Mouse (Mus musculus) T-helper 17 cell (primary cell): ENCODE data around the gene Angptl7.

ENCODE experiments used
- in situ Hi-C, 2 experiments: fragments of 300-600 bp; cut with MboI, MseI; formaldehyde crosslinking; loops; 1 replicate in 1 of 2; 2 replicates in 1 of 2; pipeline ENCODE4 v1.15.1; 2025; ENCODE audit warnings: high pct_unique_total_duplicates in 2 of 2

Angptl7 gene

DNA sequence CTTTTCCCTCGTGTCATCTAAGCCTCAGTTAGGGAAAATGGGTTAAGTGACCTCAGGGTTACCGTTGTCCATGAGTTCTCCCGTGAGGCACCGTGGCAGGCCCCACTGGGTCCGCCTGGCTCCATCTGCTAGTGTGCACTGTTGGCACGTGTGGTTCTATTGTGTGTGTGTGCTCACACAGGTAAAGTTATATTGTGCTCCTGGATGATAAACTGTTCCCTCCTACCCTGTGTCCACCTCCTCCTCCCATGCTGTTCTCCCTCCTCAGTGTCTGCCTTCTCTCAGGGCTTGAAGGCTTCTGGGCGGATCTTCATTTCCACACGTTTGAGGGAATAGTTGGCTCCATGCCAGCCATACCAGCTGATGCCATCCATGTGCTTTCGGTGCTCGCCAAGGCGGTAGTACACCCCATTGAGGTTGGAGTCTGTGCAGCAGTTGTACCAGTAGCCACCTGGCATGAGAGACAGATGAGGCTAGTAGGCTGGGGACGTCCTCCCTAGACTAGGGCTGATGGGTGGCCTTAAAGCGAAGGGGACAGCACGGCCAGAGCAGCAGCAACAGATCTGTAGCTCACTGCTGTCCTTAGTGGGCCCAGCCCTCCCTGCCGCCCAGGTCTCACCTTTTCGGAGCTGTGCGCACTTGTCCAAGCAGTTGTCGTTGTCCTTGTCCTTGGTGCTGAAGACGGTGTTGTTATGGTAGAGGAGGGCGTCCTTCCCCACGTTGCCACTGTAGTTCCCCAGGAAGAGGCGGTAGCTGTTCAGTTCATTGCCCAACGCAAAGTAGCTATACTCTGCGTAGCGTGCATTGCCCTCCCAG lies 4.2 kb downstream of the Angptl7 start:
- in situ Hi-C loops: no loop called here

- in situ Hi-C loops: no loop called here
These were observed 5.1 kb downstream of the Angptl7 start for GRCm38 (mm10) chr4:148495160-148495559.

DNA sequence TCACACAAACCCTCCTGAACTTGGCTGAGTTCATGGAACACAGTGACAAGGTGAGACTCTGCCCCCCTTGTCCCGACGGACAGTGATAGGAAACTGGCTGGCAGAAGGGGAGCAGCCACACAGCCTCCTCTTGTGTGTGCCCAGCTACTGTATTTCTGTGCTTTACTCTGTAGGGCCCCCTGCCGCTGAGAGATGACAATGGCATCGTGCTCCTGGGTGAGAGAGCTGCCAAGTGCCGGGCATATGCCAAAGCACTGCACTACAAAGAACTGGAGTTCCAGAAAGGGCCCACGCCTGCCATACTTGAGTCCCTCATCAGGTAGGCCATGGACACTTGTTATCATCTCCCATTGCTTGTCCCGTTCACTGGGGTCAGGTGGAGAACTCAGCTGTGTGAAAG lies 8.8 kb downstream of the Angptl7 start:
- in situ Hi-C loops: no loop called here

- in situ Hi-C loops: no loop called here
These were observed 9.8 kb downstream of the Angptl7 start for GRCm38 (mm10) chr4:148490502-148490901.

- in situ Hi-C loops: no loop called here
These were observed 12.4 kb downstream of the Angptl7 start for GRCm38 (mm10) chr4:148487841-148488240.

GRCm38 (mm10) chr4:148484511-148484910 lies 15.7 kb downstream of the Angptl7 start:
- in situ Hi-C loops: no loop called here

DNA sequence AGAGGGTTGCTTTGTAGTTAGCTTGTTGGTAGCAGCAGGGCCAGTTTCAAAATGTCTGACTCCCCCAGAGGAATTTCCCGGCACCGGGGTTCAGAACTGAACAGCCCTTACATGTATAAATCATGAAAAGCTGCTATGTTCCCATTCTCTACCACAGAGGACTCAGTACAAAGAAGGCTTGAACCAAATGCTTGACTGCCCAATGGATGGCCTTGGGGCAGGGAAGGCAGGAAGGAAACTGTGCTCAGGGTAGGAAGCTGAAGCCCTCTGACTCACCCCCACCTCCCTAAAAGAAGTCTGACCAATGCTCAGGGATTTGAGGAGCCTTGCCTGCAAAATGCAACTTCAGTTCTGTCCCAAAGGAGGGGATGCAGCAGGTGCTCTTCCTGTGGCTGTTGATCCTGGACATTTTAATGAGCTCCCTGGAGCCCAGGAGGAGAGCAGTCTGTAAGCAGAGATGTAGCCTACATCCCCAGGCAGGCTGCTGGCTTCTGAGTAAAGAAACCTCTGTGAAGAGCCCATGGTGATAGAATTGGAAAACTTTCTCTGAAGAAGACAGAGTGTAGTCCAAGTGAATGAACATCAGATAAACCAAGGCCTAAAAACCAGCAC lies 18.6 kb downstream of the Angptl7 start:
- in situ Hi-C loops: no loop called here

- in situ Hi-C loops: no loop called here
These were observed 20.0 kb downstream of the Angptl7 start for GRCm38 (mm10) chr4:148480245-148480644.

DNA sequence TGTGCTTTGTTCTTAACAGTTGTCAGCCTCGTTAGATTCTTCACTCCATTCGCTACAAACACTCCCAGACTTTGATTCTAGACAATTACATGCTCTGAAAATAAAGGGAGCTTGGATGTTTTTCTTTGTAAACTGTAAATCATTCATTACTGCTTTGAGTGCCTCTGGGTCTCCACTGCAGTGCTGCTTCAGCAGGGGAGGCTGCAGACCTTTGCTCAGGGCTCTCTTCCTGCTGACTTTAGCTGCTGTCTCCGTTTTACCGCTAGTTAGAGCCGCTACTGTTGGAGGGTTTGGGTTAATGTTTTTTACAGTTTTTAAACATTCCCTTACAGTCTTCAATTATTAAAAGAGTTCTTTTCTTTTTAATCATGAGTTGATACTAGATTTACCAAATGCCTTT lies 26.8 kb downstream of the Angptl7 start:
- in situ Hi-C loops: no loop called here

DNA sequence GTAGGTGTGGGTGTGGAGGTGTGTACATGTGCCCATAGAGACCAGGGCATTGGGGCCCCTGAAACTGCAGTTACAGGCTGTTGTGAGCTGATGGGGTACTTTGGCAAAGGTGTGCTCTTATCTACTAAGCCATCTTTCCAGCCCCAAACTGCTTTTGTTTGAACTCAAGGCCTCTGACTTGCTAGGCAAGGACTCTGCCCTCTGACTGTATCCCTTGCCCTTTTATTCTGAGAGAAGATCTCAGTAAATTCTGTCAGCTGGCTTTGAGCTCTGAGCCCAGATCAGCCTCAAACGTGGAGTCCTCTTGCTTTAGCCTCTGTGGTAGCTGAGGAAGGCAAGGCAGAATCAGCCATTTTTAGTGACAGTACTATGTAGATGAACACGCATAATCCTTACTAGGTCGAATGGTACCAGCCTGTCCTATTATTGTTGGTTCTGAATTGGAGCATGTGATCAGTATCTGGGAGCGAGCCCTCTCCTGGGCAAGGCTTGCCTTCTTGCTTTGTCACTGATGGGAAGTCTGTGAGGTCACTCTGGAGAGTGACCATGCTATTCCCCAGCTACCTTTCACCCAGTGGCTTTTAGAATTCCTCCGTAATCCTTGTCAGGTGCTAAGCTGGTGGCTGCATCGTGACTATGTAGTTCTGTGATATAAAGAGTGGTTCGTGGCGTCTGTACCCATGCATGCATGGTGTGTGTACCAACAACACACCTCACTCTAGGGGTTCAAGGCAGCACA lies 27.7 kb downstream of the Angptl7 start:
- in situ Hi-C loops: no loop called here

GRCm38 (mm10) chr4:148471363-148471806 lies 28.9 kb downstream of the Angptl7 start:
- in situ Hi-C loops: no loop called here

DNA sequence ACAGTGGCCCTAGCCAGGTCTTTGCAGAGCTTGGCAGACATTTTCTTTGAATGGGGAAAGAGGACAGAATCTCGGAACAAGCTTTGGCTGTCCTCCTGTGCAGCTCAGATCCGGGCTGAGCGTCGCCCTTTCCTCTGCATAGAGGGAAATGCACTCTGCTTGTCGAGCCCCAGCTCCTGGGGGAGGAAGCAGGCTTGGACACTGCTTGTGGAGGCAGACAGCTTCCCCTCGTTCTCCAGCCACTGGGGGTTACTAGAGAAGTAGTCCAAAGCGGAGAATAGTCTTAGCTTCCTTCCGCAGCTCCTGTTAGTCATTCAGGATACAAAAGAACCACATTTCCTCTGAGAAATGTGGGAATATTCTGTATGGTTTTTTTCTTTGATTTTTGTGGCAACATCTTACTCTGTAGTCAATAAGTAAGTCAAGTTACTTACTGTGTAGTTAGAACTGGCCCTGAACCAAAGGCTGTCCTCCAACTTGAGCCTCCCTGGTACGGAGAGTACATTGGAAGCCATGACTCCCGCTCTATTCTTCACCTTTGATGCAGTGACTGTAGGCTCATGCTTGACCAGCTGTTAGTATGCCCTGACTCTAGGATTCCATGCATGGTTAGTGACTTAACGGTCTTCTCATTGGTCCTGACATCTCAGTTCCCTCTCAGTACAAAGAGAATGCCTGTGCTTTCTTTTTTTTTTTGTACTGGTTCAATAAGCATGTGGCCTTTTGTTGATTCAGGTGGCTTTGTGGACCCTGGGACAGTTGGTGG lies 30.6 kb downstream of the Angptl7 start:
- in situ Hi-C loops: no loop called here

DNA sequence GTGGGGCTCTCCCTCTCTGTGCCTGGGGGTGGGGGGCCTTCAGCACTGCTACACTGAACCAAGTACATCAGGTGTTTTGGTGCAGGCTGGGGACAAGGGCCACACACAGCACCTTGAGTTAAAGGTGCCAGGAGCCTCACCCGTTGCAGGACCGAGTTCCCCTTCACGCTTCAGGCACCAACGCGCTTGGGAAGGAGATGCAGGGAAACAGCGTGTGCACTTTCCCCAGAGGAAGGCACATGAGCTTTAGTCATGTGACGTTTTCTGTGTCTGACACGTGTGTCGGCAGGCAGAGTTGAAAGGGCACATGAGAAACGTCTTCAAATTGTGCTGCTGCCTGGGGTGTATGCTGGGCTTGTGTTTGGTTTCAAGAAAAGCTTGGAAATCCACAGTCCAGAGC lies 31.9 kb downstream of the Angptl7 start:
- in situ Hi-C loops: no loop called here

GRCm38 (mm10) chr4:148466511-148467079 lies 33.7 kb downstream of the Angptl7 start:
- in situ Hi-C loops: no loop called here

- in situ Hi-C loops: no loop called here
These were observed 35.4 kb downstream of the Angptl7 start for GRCm38 (mm10) chr4:148464869-148465268.

GRCm38 (mm10) chr4:148464301-148464700 lies 36.0 kb downstream of the Angptl7 start:
- in situ Hi-C loops: no loop called here

GRCm38 (mm10) chr4:148463208-148463960 lies 36.9 kb downstream of the Angptl7 start:
- in situ Hi-C loops: no loop called here

DNA sequence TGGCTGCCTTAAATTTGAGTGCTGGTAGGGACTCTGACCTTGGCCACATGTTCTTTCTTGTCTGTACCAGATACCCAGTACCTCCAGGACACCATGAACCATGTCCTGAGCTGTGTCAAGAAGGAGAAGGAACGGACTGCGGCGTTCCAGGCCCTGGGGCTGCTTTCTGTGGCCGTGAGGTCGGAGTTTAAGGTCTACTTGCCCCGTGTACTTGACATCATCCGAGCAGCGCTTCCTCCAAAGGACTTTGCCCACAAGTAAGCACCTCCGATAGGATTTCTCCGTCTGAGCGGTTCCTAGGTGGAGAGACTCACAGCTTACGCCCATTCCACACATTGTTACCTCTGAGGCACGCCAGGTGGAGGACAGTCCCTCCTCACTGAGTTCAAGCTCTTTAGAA lies 37.5 kb downstream of the Angptl7 start:
- in situ Hi-C loops: no loop called here

DNA sequence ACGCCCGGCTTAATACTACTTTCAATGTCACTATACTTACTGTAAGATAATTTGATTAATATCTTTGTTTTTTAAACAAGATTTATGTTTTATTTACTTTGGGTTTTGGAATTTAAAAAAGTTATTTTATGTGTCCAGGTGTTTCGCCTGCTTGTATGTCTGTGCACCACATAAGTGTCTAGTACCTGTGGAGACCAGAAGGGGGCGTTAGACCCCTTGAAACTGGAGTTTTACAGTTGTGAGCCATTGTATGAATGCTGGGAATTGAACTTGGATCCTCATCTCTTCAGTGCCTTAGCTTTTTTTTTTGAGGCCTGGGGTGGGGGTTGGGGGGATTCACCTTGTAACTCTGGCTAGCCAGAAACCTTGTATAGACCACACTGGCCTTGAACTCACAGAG lies 38.5 kb downstream of the Angptl7 start:
- in situ Hi-C loops: no loop called here

- in situ Hi-C loops: no loop called here
These were observed 39.5 kb downstream of the Angptl7 start for GRCm38 (mm10) chr4:148460656-148461284.
